Mouse (Mus musculus): ENCODE measurements around the gene Psmd10. TPM values are rescaled to one million over a fixed set of nuclear protein-coding genes. Genes with fewer than 3 reads are reported as not detected.

The Psmd10 gene
- polyA plus RNA-seq, 1 experiment from 2014 or later, result 47.0 TPM

GRCm38 (mm10) chrX:140903487-140903886 lies 53.0 kb downstream of the Psmd10 start:
- 83% methylated on average over 3 of the region's 3 CpGs for WGBS
- no peak overlapping the region for H3K9ac ChIP-seq (ENCODE audit: low read depth, low read length)
- H3K36me3 ChIP-seq (ENCODE audit: control insufficient read depth, insufficient read depth, low read length), result no peaks in the 10 kb centered on the region
- no peaks in the 10 kb centered on the region for H3K4me1 ChIP-seq (ENCODE audit: control insufficient read depth, insufficient read depth, low read length)
- no peak overlapping the region for H3K27ac ChIP-seq (ENCODE audit: low read length)
- no peak overlapping the region for H3K4me2 ChIP-seq (ENCODE audit: low read length)
- H3K27me3 ChIP-seq (ENCODE audit: control insufficient read depth, insufficient read depth, low read depth, low read length), result peaks cover 2% of the 10 kb centered on the region
- no peaks in the 10 kb centered on the region for H3K9me3 ChIP-seq (replicated peaks; ENCODE audit: control insufficient read depth, low read length, poor library complexity, severe bottlenecking)
- no peak for ATAC-seq
- H3K4me3 ChIP-seq (ENCODE audit: low read depth, low read length), result no peak overlapping the region

Other genes with a start within 250 kb of the Psmd10 start
- gene Tex13b, start 143.3 kb downstream of the Psmd10 start, polyA plus RNA-seq (2015; fragmentation: Nextera tagmentation; extraction: Ambion mirVana), result not detected in 2 replicates
- gene Vsig1, start 49.1 kb downstream of the Psmd10 start, polyA plus RNA-seq (2015; fragmentation: Nextera tagmentation; extraction: Ambion mirVana), result not detected in 2 replicates
- gene Atg4a, start 179 bp upstream of the Psmd10 start, polyA plus RNA-seq (2015; fragmentation: Nextera tagmentation; extraction: Ambion mirVana), result 8.1 and 8.9 TPM in 2 replicates